Mouse (Mus musculus): ENCODE measurements around the gene Abca1. TPM values are rescaled to one million over a fixed set of nuclear protein-coding genes. Genes with fewer than 3 reads are reported as not detected.

Gene Abca1
- polyA plus RNA-seq (2012; ENCODE audit: insufficient read depth, low replicate concordance), result 0.77 TPM in 1 of 2 replicates, not detected in the other

- no peak for TF ChIP-seq FLI1 (IDR thresholded peaks at IDR 0.05; ENCODE audit: low read length)
- no peak for TF ChIP-seq GATA1 (IDR thresholded peaks at IDR 0.05; ENCODE audit: borderline replicate concordance, low read length)
- no peaks in the 10 kb centered on the region for H3K36me3 ChIP-seq (replicated peaks; ENCODE audit: low read length)
- H3K4me1 ChIP-seq, result peaks cover 19% of the 10 kb centered on the region
- H3K4me3 ChIP-seq (replicated peaks), result peak within 1 kb of the TSS; percentile 88
- peaks cover 27% of the 10 kb centered on the region for H3K27me3 ChIP-seq (replicated peaks)
- no peaks in the 10 kb centered on the region for H3K9me3 ChIP-seq
Measured at GRCm38 (mm10) chr4:53159767-53160166, at the start of gene Abca1. Gene Abca1 (minus strand): TSS chr4:53159895.

- no peak overlapping the region for H3K4me3 ChIP-seq (replicated peaks)
- H3K4me1 ChIP-seq, result no peaks in the 10 kb centered on the region
- peaks cover 2% of the 10 kb centered on the region for H3K27me3 ChIP-seq (replicated peaks)
- no peaks in the 10 kb centered on the region for H3K36me3 ChIP-seq (replicated peaks; ENCODE audit: low read length)
- H3K9me3 ChIP-seq, result peaks cover 3% of the 10 kb centered on the region; the same call in 1 of the 2 replicates
- TF ChIP-seq GATA1 (IDR thresholded peaks at IDR 0.05; ENCODE audit: borderline replicate concordance, low read length) (no peak), FLI1 (IDR thresholded peaks at IDR 0.05; ENCODE audit: low read length) (no peak)
Measured at GRCm38 (mm10) chr4:53204482-53204881, 44.8 kb upstream of the Abca1 start.

GRCm38 (mm10) chr4:53203595-53204400 is 44.1 kb upstream of the Abca1 start:
- no peak for TF ChIP-seq GATA1 (IDR thresholded peaks at IDR 0.05; ENCODE audit: borderline replicate concordance, low read length)
- TF ChIP-seq FLI1 (IDR thresholded peaks at IDR 0.05; ENCODE audit: low read length), result no peak
- H3K9me3 ChIP-seq, result no peaks in the 10 kb centered on the region
- H3K36me3 ChIP-seq (replicated peaks; ENCODE audit: low read length), result no peaks in the 10 kb centered on the region
- H3K4me3 ChIP-seq (replicated peaks), result no peak overlapping the region
- peaks cover 2% of the 10 kb centered on the region for H3K27me3 ChIP-seq (replicated peaks)
- no peaks in the 10 kb centered on the region for H3K4me1 ChIP-seq

GRCm38 (mm10) chr4:53200276-53200675 is 40.6 kb upstream of the Abca1 start:
- H3K4me1 ChIP-seq, result peaks cover 7% of the 10 kb centered on the region; the same call in 1 of the 2 replicates
- H3K36me3 ChIP-seq (replicated peaks; ENCODE audit: low read length), result no peaks in the 10 kb centered on the region
- H3K4me3 ChIP-seq (replicated peaks), result no peak overlapping the region
- TF ChIP-seq FLI1 (IDR thresholded peaks at IDR 0.05; ENCODE audit: low read length) (no peak), GATA1 (IDR thresholded peaks at IDR 0.05; ENCODE audit: borderline replicate concordance, low read length) (no peak)
- no peaks in the 10 kb centered on the region for H3K9me3 ChIP-seq
- H3K27me3 ChIP-seq (replicated peaks), result peaks cover 2% of the 10 kb centered on the region

- H3K27me3 ChIP-seq (replicated peaks), result no peaks in the 10 kb centered on the region
- no peaks in the 10 kb centered on the region for H3K9me3 ChIP-seq
- H3K4me3 ChIP-seq (replicated peaks), result no peak overlapping the region
- H3K36me3 ChIP-seq (replicated peaks; ENCODE audit: low read length), result no peaks in the 10 kb centered on the region
- H3K4me1 ChIP-seq, result peaks cover 7% of the 10 kb centered on the region; the same call in 1 of the 2 replicates
- TF ChIP-seq GATA1 (IDR thresholded peaks at IDR 0.05; ENCODE audit: borderline replicate concordance, low read length) (no peak), FLI1 (IDR thresholded peaks at IDR 0.05; ENCODE audit: low read length) (no peak)
Measured at GRCm38 (mm10) chr4:53197842-53198241, 38.1 kb upstream of the Abca1 start.

GRCm38 (mm10) chr4:53196058-53196771 is 36.5 kb upstream of the Abca1 start:
- Histone ChIP-seq H3K9me3 (no peaks in the 10 kb centered on the region), H3K4me1 (peaks cover 7% of the 10 kb centered on the region; the same call in 1 of the 2 replicates), H3K4me3 (replicated peaks) (peak overlapping the region; percentile 80), H3K27me3 (replicated peaks) (no peaks in the 10 kb centered on the region), H3K36me3 (replicated peaks; ENCODE audit: low read length) (no peaks in the 10 kb centered on the region)
- TF ChIP-seq FLI1 (IDR thresholded peaks at IDR 0.05; ENCODE audit: low read length), result no peak
- no peak for TF ChIP-seq GATA1 (IDR thresholded peaks at IDR 0.05; ENCODE audit: borderline replicate concordance, low read length)

- Histone ChIP-seq H3K4me3 (replicated peaks) (peak overlapping the region; percentile 80), H3K36me3 (replicated peaks; ENCODE audit: low read length) (no peaks in the 10 kb centered on the region), H3K27me3 (replicated peaks) (no peaks in the 10 kb centered on the region), H3K4me1 (peaks cover 17% of the 10 kb centered on the region), H3K9me3 (peaks cover 27% of the 10 kb centered on the region)
- no peak for TF ChIP-seq FLI1 (IDR thresholded peaks at IDR 0.05; ENCODE audit: low read length)
- TF ChIP-seq GATA1 (IDR thresholded peaks at IDR 0.05; ENCODE audit: borderline replicate concordance, low read length), result no peak
Measured at GRCm38 (mm10) chr4:53187071-53187470, 27.4 kb upstream of the Abca1 start.

GRCm38 (mm10) chr4:53186573-53186972 is 26.9 kb upstream of the Abca1 start:
- peaks cover 27% of the 10 kb centered on the region for H3K9me3 ChIP-seq
- no peak for TF ChIP-seq GATA1 (IDR thresholded peaks at IDR 0.05; ENCODE audit: borderline replicate concordance, low read length)
- TF ChIP-seq FLI1 (IDR thresholded peaks at IDR 0.05; ENCODE audit: low read length), result no peak
- H3K4me1 ChIP-seq, result peaks cover 17% of the 10 kb centered on the region
- peak overlapping the region; percentile 66 for H3K4me3 ChIP-seq (replicated peaks)
- no peaks in the 10 kb centered on the region for H3K36me3 ChIP-seq (replicated peaks; ENCODE audit: low read length)
- H3K27me3 ChIP-seq (replicated peaks), result no peaks in the 10 kb centered on the region

- Histone ChIP-seq H3K27me3 (replicated peaks) (no peaks in the 10 kb centered on the region), H3K4me3 (replicated peaks) (no peak overlapping the region), H3K36me3 (replicated peaks; ENCODE audit: low read length) (no peaks in the 10 kb centered on the region), H3K9me3 (peaks cover 27% of the 10 kb centered on the region), H3K4me1 (peaks cover 17% of the 10 kb centered on the region)
- no peak for TF ChIP-seq FLI1 (IDR thresholded peaks at IDR 0.05; ENCODE audit: low read length)
- TF ChIP-seq GATA1 (IDR thresholded peaks at IDR 0.05; ENCODE audit: borderline replicate concordance, low read length), result no peak
Measured at GRCm38 (mm10) chr4:53186141-53186540, 26.4 kb upstream of the Abca1 start.

- TF ChIP-seq GATA1 (IDR thresholded peaks at IDR 0.05; ENCODE audit: borderline replicate concordance, low read length) (no peak), FLI1 (IDR thresholded peaks at IDR 0.05; ENCODE audit: low read length) (no peak)
- H3K36me3 ChIP-seq (replicated peaks; ENCODE audit: low read length), result no peaks in the 10 kb centered on the region
- peaks cover 2% of the 10 kb centered on the region for H3K27me3 ChIP-seq (replicated peaks)
- H3K4me3 ChIP-seq (replicated peaks), result no peak overlapping the region
- peaks cover 6% of the 10 kb centered on the region for H3K4me1 ChIP-seq
- H3K9me3 ChIP-seq, result peaks cover 24% of the 10 kb centered on the region
Measured at GRCm38 (mm10) chr4:53181479-53181878, 21.8 kb upstream of the Abca1 start.
